ENCODE assay signal across 20 mouse cellular contexts in genomic region chr9:30810290-30810689, GRCm38 (mm10).
DNase-seq lines count a peak whose midpoint lies in the region; ATAC-seq lines count a peak whose summit lies in the region.
"Had no signal": no experiment of that assay in that cellular context is flagged by ENCODE, and none has a peak within 500 bp of the region (broad histone marks: within the 10 kb centered on the region; RNA-seq: fewer than 3 reads in every experiment).

No protein-coding gene starts in this region.

- no peak for DNase-seq in heart, embryonic 10.5 days (ENCODE audit: low spot score)
- DNase-seq in heart, adult 18-20 months: no peak
- DNase-seq in heart, adult 9 months (ENCODE audit: low spot score in 2 of 2): no peak
- peak; percentile 53 for DNase-seq in forelimb bud, embryonic 11.5 days (ENCODE audit: low read depth, low spot score)
- no peak for DNase-seq in limb, embryonic 11.5 days (ENCODE audit: low spot score)
- DNase-seq in urinary bladder, postnatal 4 days (ENCODE audit: low spot score in 2 of 2): no peak
- no peak for DNase-seq in spleen, postnatal 4 days (ENCODE audit: low spot score in 2 of 2)
- DNase-seq: adrenal gland, adult 2 months; adrenal gland, postnatal 25 days; cerebellum, adult 18-20 months; cerebellum, adult 9-11 months; cerebellum, postnatal 36 days; gastrocnemius, postnatal 10 days; heart, adult 2 months; heart, postnatal 14 days had no signal

- no peaks in the 10 kb centered on the region for H3K27me3 ChIP-seq in heart, embryonic 10.5 days (ENCODE audit: insufficient read depth, poor library complexity, severe bottlenecking)
- no peaks in the 10 kb centered on the region for H3K27me3 ChIP-seq in heart, embryonic 16.5 days (ENCODE audit: control insufficient read depth, insufficient read depth, low read length)
- H3K27me3 ChIP-seq in limb, embryonic 11.5 days (ENCODE audit: control insufficient read depth, insufficient read depth, low read length): no peaks in the 10 kb centered on the region
- H3K27me3 ChIP-seq: forebrain, embryonic 15.5 days; intestine, embryonic 15.5 days had no signal

- H3K4me3 ChIP-seq in heart, embryonic 10.5 days: no peak overlapping the region
- no peak overlapping the region for H3K4me3 ChIP-seq in heart, embryonic 16.5 days (ENCODE audit: low read length)
- H3K4me3 ChIP-seq in limb, embryonic 11.5 days (ENCODE audit: low read depth, low read length): no peak overlapping the region
- H3K4me3 ChIP-seq: forebrain, embryonic 15.5 days; heart, adult 2 months; hindbrain, embryonic 10.5 days; intestine, embryonic 15.5 days had no signal

- H3K9ac ChIP-seq in heart, embryonic 16.5 days (ENCODE audit: low read length): no peak overlapping the region
- no peak overlapping the region for H3K9ac ChIP-seq in limb, embryonic 11.5 days (ENCODE audit: low read length)
- H3K9ac ChIP-seq: forebrain, embryonic 15.5 days; hindbrain, embryonic 14.5 days; intestine, embryonic 15.5 days had no signal

- H3K4me1 ChIP-seq in heart, embryonic 10.5 days: peaks cover 38% of the 10 kb centered on the region
- peaks cover 18% of the 10 kb centered on the region for H3K4me1 ChIP-seq in heart, embryonic 16.5 days (ENCODE audit: control insufficient read depth, insufficient read depth, low read length)
- peaks cover 14% of the 10 kb centered on the region; the same call in 1 of the 2 replicates for H3K4me1 ChIP-seq in limb, embryonic 11.5 days (ENCODE audit: control insufficient read depth, insufficient read depth, low read length)
- H3K4me1 ChIP-seq: forebrain, embryonic 15.5 days had no signal

- 61% methylated on average over 4 of the region's 4 CpGs for WGBS in heart, embryonic 10.5 days
- WGBS in heart, embryonic 16.5 days: 75% methylated on average over 4 of the region's 4 CpGs
- 26% methylated on average over 4 of the region's 4 CpGs for WGBS in limb, embryonic 11.5 days

- H3K9me3 ChIP-seq in heart, embryonic 10.5 days: no peaks in the 10 kb centered on the region
- H3K9me3 ChIP-seq in heart, embryonic 16.5 days (replicated peaks; ENCODE audit: control insufficient read depth, low read length): no peaks in the 10 kb centered on the region
- H3K9me3 ChIP-seq in limb, embryonic 11.5 days (ENCODE audit: control insufficient read depth, low read length): no peaks in the 10 kb centered on the region
- H3K9me3 ChIP-seq: forebrain, embryonic 15.5 days; hindbrain, embryonic 10.5 days; intestine, embryonic 15.5 days had no signal

- H3K36me3 ChIP-seq in heart, embryonic 10.5 days: no peaks in the 10 kb centered on the region
- H3K36me3 ChIP-seq in heart, embryonic 16.5 days (ENCODE audit: control insufficient read depth, insufficient read depth): no peaks in the 10 kb centered on the region
- H3K36me3 ChIP-seq in limb, embryonic 11.5 days (ENCODE audit: control insufficient read depth, insufficient read depth, low read length): no peaks in the 10 kb centered on the region
- H3K36me3 ChIP-seq: forebrain, embryonic 15.5 days; hindbrain, embryonic 10.5 days; intestine, embryonic 15.5 days had no signal

- H3K27ac ChIP-seq in heart, embryonic 10.5 days: peak overlapping the region; percentile 79
- peak overlapping the region; percentile 14; the same call in 1 of the 2 replicates for H3K27ac ChIP-seq in heart, embryonic 16.5 days (ENCODE audit: low read length)
- peak overlapping the region; percentile 38; the same call in 1 of the 2 replicates for H3K27ac ChIP-seq in limb, embryonic 11.5 days (replicated peaks; ENCODE audit: low read depth, low read length)
- H3K27ac ChIP-seq: forebrain, embryonic 15.5 days; heart, adult 2 months; hindbrain, embryonic 10.5 days; hindbrain, embryonic 14.5 days; intestine, embryonic 15.5 days had no signal

- no peak for ATAC-seq in heart, embryonic 16.5 days (replicated peaks; ENCODE audit: extremely low read depth, insufficient read depth, low FRiP score)
- no peak for ATAC-seq in limb, embryonic 11.5 days (ENCODE audit: insufficient number of reproducible peaks, low FRiP score, low TSS enrichment, low read depth)
- ATAC-seq: forebrain, embryonic 15.5 days; intestine, embryonic 15.5 days had no signal

- H3K4me2 ChIP-seq in heart, embryonic 16.5 days (ENCODE audit: low read depth, low read length): no peak overlapping the region
- H3K4me2 ChIP-seq in limb, embryonic 11.5 days (ENCODE audit: low read depth, severe bottlenecking): no peak overlapping the region
- H3K4me2 ChIP-seq: forebrain, embryonic 15.5 days; hindbrain, embryonic 14.5 days; intestine, embryonic 15.5 days had no signal

Comparison
In these comparisons a context has a peak if more than half of its experiments do, and no peak if none do; other contexts are left out.
1. H3K27ac ChIP-seq: peak in every context shown above with its lines; median percentile 79 in heart, embryonic 10.5 days; 38 in limb, embryonic 11.5 days; 14 in heart, embryonic 16.5 days.